Mouse (Mus musculus) midbrain, embryonic 12.5 days (tissue): ENCODE results near the gene Pitpnc1. TPM values are rescaled to one million over a fixed set of nuclear protein-coding genes. Genes with fewer than 3 reads are reported as not detected.
"Not testable (repeated sequence)": the region's sequence is repeated elsewhere in the genome, so short reads cannot be mapped to it uniquely, and the experiment has no call there.

ENCODE experiments used
- ATAC-seq: fragments of 200-750 bp; cut with Nextera tagmentation; 2 replicates; pipeline ENCODE4 v1.8.0; 2017; ENCODE audit warnings: low read depth, moderate TSS enrichment, moderate library complexity; ENCODE audit not compliant: low FRiP score
- H3K27ac ChIP-seq: fragments of 300-500 bp; sonication (generic); replicated peaks from 2 replicates; pipeline ENCODE4 v1.5.1; 2016; ENCODE audit warnings: mild to moderate bottlenecking
- H3K27me3 ChIP-seq: fragments of 300-500 bp; sonication (generic); 2 replicates; pipeline ENCODE4 v1.6.1; 2016; ENCODE audit warnings: mild to moderate bottlenecking
- H3K36me3 ChIP-seq: fragments of 300-500 bp; sonication (generic); 2 replicates; pipeline ENCODE4 v1.6.1; 2016
- H3K4me1 ChIP-seq: fragments of 300-500 bp; sonication (generic); 2 replicates; pipeline ENCODE4 v1.6.1; 2016
- H3K4me2 ChIP-seq: fragments of 300-500 bp; sonication (generic); replicated peaks from 2 replicates; pipeline ENCODE4 v1.6.1; 2016; ENCODE audit warnings: mild to moderate bottlenecking, moderate library complexity
- H3K4me3 ChIP-seq: fragments of 300-500 bp; sonication (generic); 2 replicates; pipeline ENCODE4 v1.5.1; 2016; ENCODE audit warnings: mild to moderate bottlenecking
- H3K9ac ChIP-seq: fragments of 300-500 bp; sonication (generic); replicated peaks from 2 replicates; pipeline ENCODE4 v1.6.1; 2016; ENCODE audit warnings: mild to moderate bottlenecking, moderate library complexity
- H3K9me3 ChIP-seq: fragments of 300-500 bp; sonication (generic); 2 replicates; pipeline ENCODE4 v1.6.1; 2016; ENCODE audit warnings: mild to moderate bottlenecking
- WGBS: fragments of 180-500 bp; shearing (Covaris S2); methylation state at CpG from one replicate; pipeline ENCODE4 v1.1.7; 2016; 5-methylcytosine and 5-hydroxymethylcytosine counted together
- polyA plus RNA-seq: library from polyadenylated mRNA; unstranded; fragments of >200 nt; fragmentation: Nextera tagmentation; extraction: Ambion mirVana; gene quantifications from 2 replicates; pipeline ENCODE4 v1.2.1, GENCODE M21; 2016

Gene Pitpnc1
- 32.3 and 32.9 TPM in 2 replicates for polyA plus RNA-seq

GRCm38 (mm10) chr11:107470521-107471041 lies at the start of gene Pitpnc1:
Pitpnc1 (minus strand) TSS chr11:107470699.
- Histone ChIP-seq H3K27me3 (no peaks in the 10 kb centered on the region), H3K4me3 (peak within 1 kb of the TSS; percentile 85), H3K36me3 (no peaks in the 10 kb centered on the region), H3K9me3 (no peaks in the 10 kb centered on the region), H3K27ac (peak within 1 kb of the TSS; percentile 93), H3K4me1 (peaks cover 26% of the 10 kb centered on the region), H3K9ac (peak within 1 kb of the TSS; percentile 87), H3K4me2 (peak within 1 kb of the TSS; percentile 85)
- WGBS: under 1% methylated on average over 37 of the region's 37 CpGs
- ATAC-seq: peak; percentile 89

GRCm38 (mm10) chr11:107518645-107519429 lies 48.3 kb upstream of the Pitpnc1 start:
- no peak for ATAC-seq
- Histone ChIP-seq H3K27me3 (no peaks in the 10 kb centered on the region), H3K9ac (no peak overlapping the region), H3K36me3 (no peaks in the 10 kb centered on the region), H3K4me2 (no peak overlapping the region), H3K9me3 (no peaks in the 10 kb centered on the region), H3K4me1 (no peaks in the 10 kb centered on the region), H3K4me3 (no peak overlapping the region), H3K27ac (no peak overlapping the region)
- 82% methylated on average over 5 of the region's 5 CpGs for WGBS

GRCm38 (mm10) chr11:107516387-107516786 lies 45.9 kb upstream of the Pitpnc1 start:
- Histone ChIP-seq H3K4me1 (no peaks in the 10 kb centered on the region), H3K9ac (no peak overlapping the region), H3K36me3 (no peaks in the 10 kb centered on the region), H3K4me3 (no peak overlapping the region), H3K4me2 (no peak overlapping the region), H3K27ac (no peak overlapping the region), H3K27me3 (no peaks in the 10 kb centered on the region), H3K9me3 (no peaks in the 10 kb centered on the region)
- 96% methylated on average over 2 of the region's 2 CpGs for WGBS
- no peak for ATAC-seq

GRCm38 (mm10) chr11:107513047-107513446 lies 42.5 kb upstream of the Pitpnc1 start:
- Histone ChIP-seq H3K4me2 (no peak overlapping the region), H3K9ac (no peak overlapping the region), H3K36me3 (no peaks in the 10 kb centered on the region), H3K9me3 (no peaks in the 10 kb centered on the region), H3K27me3 (peaks cover 12% of the 10 kb centered on the region), H3K4me3 (no peak overlapping the region), H3K4me1 (peaks cover 11% of the 10 kb centered on the region), H3K27ac (no peak overlapping the region)
- WGBS: 87% methylated on average over 10 of the region's 10 CpGs
- ATAC-seq: no peak

GRCm38 (mm10) chr11:107511954-107512353 lies 41.5 kb upstream of the Pitpnc1 start:
- not testable (repeated sequence) for H3K4me2 ChIP-seq, H3K36me3 ChIP-seq, ATAC-seq, H3K9me3 ChIP-seq, H3K4me3 ChIP-seq, H3K9ac ChIP-seq, H3K27ac ChIP-seq
- Histone ChIP-seq H3K27me3 (peaks cover 12% of the 10 kb centered on the region), H3K4me1 (peaks cover 11% of the 10 kb centered on the region)
- 48% methylated on average over 5 of the region's 5 CpGs for WGBS

GRCm38 (mm10) chr11:107510362-107511269 lies 40.1 kb upstream of the Pitpnc1 start:
- no peak overlapping the region for H3K27ac ChIP-seq
- H3K27me3 ChIP-seq: peaks cover 12% of the 10 kb centered on the region
- 4% methylated on average over 18 of the region's 18 CpGs for WGBS
- H3K4me3 ChIP-seq: no peak overlapping the region
- no peaks in the 10 kb centered on the region for H3K36me3 ChIP-seq
- peak overlapping the region; percentile 30 for H3K4me2 ChIP-seq
- peaks cover 11% of the 10 kb centered on the region for H3K4me1 ChIP-seq
- H3K9me3 ChIP-seq: no peaks in the 10 kb centered on the region
- H3K9ac ChIP-seq: no peak overlapping the region; the same call in 1 of the 2 replicates
- no peak for ATAC-seq

GRCm38 (mm10) chr11:107509631-107510338 lies 39.3 kb upstream of the Pitpnc1 start:
- WGBS: 22% methylated on average over 11 of the region's 11 CpGs
- Histone ChIP-seq H3K4me3 (no peak overlapping the region), H3K4me1 (peaks cover 11% of the 10 kb centered on the region), H3K36me3 (no peaks in the 10 kb centered on the region), H3K4me2 (0 out of 2 replicates have a peak overlapping the region, but pooled peaks have one; percentile 16), H3K27me3 (peaks cover 12% of the 10 kb centered on the region), H3K9ac (no peak overlapping the region), H3K9me3 (no peaks in the 10 kb centered on the region), H3K27ac (no peak overlapping the region)
- peak; percentile 23; the same call in 1 of the 2 replicates for ATAC-seq

- no peaks in the 10 kb centered on the region for H3K9me3 ChIP-seq
- no peak overlapping the region for H3K9ac ChIP-seq
- ATAC-seq: no peak
- H3K27me3 ChIP-seq: peaks cover 12% of the 10 kb centered on the region
- no peak overlapping the region for H3K4me3 ChIP-seq
- H3K4me1 ChIP-seq: peaks cover 11% of the 10 kb centered on the region
- WGBS: 68% methylated on average over 1 of the region's 1 CpGs
- H3K4me2 ChIP-seq: no peak overlapping the region
- H3K36me3 ChIP-seq: no peaks in the 10 kb centered on the region
- no peak overlapping the region for H3K27ac ChIP-seq
Observed at GRCm38 (mm10) chr11:107506260-107506659, 35.8 kb upstream of the Pitpnc1 start.

GRCm38 (mm10) chr11:107504364-107504763 lies 33.9 kb upstream of the Pitpnc1 start:
- WGBS: 94% methylated on average over 3 of the region's 4 CpGs
- H3K27ac ChIP-seq, H3K4me2 ChIP-seq, H3K27me3 ChIP-seq, H3K4me1 ChIP-seq, H3K9me3 ChIP-seq, H3K9ac ChIP-seq, ATAC-seq, H3K4me3 ChIP-seq: not testable (repeated sequence)
- H3K36me3 ChIP-seq: peaks cover 11% of the 10 kb centered on the region

- peaks cover 24% of the 10 kb centered on the region for H3K36me3 ChIP-seq
Observed at GRCm38 (mm10) chr11:107502801-107503200, 32.3 kb upstream of the Pitpnc1 start.

GRCm38 (mm10) chr11:107484341-107484740 lies 13.8 kb upstream of the Pitpnc1 start:
- no peaks in the 10 kb centered on the region for H3K9me3 ChIP-seq
- no peak for ATAC-seq
- H3K27ac ChIP-seq: no peak overlapping the region
- no peaks in the 10 kb centered on the region for H3K27me3 ChIP-seq
- H3K4me2 ChIP-seq: no peak overlapping the region
- no peak overlapping the region for H3K9ac ChIP-seq
- H3K4me3 ChIP-seq: no peak overlapping the region
- WGBS: 89% methylated on average over 3 of the region's 3 CpGs
- H3K36me3 ChIP-seq: peaks cover 42% of the 10 kb centered on the region
- peaks cover 18% of the 10 kb centered on the region for H3K4me1 ChIP-seq

More at GRCm38 (mm10) chr11:107502801-107503200, 32.3 kb upstream of the Pitpnc1 start:
- Histone ChIP-seq H3K4me3 (no peak overlapping the region), H3K9me3 (no peaks in the 10 kb centered on the region), H3K27ac (no peak overlapping the region), H3K4me2 (no peak overlapping the region), H3K27me3 (no peaks in the 10 kb centered on the region), H3K9ac (no peak overlapping the region), H3K4me1 (no peaks in the 10 kb centered on the region)
- ATAC-seq: no peak
- WGBS: 87% methylated on average over 8 of the region's 8 CpGs
